Mouse (Mus musculus): ENCODE data around the gene Ssu2.

Gene Ssu2

DNA sequence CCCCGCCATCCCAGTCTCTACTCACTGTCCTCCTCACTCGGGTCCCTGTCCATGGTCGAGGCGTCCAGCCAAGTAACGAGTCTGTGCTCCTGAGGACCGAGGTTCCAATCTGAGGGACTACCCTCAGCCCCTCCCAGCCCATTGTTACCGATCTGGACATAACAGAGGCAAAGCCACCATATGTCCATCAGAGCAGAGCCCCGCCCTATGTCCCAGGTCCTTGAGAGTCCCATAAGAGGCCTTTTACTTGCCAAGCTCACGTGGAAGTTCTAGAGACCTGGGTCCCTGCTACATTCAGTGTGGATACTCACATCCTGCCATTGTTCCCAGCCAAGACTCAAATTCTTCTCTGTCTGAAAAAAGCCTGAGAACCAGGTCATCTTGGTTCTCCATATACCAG is at the start of gene Ssu2:
Gene Ssu2, minus strand, starts transcription at position 77 of the 400 bp plus-strand sequence.
- no peak for DNase-seq (ENCODE audit: low spot score in 2 of 2)

- no peak for DNase-seq (ENCODE audit: low spot score in 2 of 2)
Observed at GRCm38 (mm10) chr6:112426018-112426732, 38.4 kb upstream of the Ssu2 start.

GRCm38 (mm10) chr6:112423746-112424501 is 36.1 kb upstream of the Ssu2 start:
- peak; percentile 32 to 43 for DNase-seq (ENCODE audit: low spot score in 2 of 2)

DNA sequence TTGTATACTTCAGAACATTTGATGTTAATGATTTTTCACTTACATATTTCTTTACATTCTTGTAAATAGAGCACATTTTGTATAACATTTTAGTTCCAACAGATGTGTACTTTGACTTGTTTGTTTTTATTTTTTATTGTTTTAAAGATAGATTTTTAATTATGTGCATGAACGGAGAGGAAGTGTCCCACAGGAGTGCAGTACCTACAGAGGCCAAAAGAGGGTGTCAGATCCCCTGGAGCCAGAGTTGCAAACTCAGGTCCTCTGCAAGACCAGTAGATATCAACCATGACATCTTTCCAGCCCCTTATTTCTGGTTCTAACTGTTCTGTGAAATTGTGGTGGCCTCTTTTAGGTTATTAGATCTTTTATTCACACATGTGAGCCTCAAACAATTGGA is 33.1 kb upstream of the Ssu2 start:
- DNase-seq (ENCODE audit: low spot score in 2 of 2), result no peak

DNA sequence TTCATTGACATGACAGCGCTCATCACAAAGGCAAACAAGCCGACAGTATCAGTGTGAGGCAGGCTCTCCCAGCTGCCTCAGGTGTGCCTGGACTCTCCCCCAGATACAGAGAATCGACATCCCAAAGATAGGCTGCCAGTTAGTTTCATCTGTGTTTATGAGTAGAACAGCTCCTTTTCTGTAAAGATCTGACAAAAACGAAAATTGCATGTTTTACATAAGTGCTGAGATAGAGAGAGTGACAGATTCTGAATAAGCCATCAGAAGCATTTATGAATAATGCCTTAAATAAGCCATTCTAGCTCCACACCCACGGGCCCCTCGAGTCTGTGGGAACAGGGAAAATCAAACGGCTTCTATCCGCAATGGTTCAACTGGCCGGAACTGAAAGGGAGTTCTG is 31.5 kb upstream of the Ssu2 start:
- DNase-seq (ENCODE audit: low spot score in 2 of 2), result peak; percentile 28 to 34

DNA sequence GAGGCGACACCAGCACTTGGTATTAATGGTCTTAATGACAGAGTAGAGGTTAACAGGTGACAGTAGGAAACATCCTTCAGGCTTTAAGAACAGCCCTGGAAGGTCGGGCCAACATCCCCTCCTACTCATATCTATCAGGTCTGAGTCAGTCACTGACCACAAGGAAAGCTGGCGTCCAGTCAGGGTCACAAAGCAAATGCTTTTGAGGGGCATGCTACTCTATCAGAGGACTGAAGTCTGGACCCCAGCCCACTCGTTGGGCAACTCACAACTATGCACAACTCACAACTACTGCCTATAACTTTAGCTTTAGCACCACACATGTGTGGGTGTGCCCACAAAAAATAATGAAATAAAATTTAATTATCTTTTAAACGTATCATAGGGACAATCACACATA is 16.3 kb upstream of the Ssu2 start:
- DNase-seq (ENCODE audit: low spot score in 2 of 2), result no peak

GRCm38 (mm10) chr6:112401953-112402683 is 14.3 kb upstream of the Ssu2 start:
- DNase-seq (ENCODE audit: low spot score in 2 of 2), result peak; percentile 81 to 82

DNA sequence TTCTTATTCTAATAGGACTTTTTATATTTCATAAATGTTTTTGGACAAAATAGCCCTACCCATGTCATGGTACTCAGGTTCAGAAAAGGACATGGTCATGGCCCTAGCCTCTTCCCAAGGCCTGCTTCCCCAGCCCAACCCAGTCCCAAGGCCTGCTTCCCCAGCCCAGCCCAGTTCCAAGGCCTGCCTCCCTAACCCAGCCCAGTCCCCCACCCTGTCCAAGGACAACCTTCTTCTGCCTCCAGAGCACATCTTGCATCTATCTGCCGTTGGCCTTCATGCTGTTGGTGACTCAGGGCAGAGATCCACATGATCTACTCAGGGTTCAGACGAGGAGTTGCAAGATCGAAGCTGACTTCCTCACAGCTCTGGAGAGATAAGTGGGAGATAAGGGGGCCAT is 9.5 kb upstream of the Ssu2 start:
- no peak for DNase-seq (ENCODE audit: low spot score in 2 of 2)

GRCm38 (mm10) chr6:112396352-112396751 is 8.5 kb upstream of the Ssu2 start:
- no peak for DNase-seq (ENCODE audit: low spot score in 2 of 2)

- no peak for DNase-seq (ENCODE audit: low spot score in 2 of 2)
Observed at GRCm38 (mm10) chr6:112388385-112388784, 562 bp upstream of the Ssu2 start.

DNA sequence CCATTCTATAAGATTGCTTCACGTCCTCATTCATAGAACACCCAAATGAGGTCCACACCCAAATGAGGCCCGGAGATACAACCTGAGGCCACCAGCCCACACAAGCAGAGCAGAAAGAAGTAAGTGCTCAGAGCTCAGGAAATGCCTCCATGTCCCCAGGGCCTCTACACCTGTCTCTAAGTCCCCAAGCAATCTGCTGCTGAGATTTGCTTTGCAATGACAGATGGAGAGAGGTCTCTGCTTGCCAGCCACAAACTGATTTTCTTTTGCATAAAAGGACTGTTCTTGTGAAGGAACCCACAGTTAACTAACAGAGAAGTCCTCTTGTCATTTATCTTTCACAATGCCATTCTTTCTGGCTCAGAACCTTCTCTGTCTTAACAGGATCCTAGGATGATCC is 1.6 kb downstream of the Ssu2 start:
- DNase-seq (ENCODE audit: low spot score in 2 of 2), result no peak

GRCm38 (mm10) chr6:112382990-112383685 is 4.7 kb downstream of the Ssu2 start:
- DNase-seq (ENCODE audit: low spot score in 2 of 2), result no peak

- DNase-seq (ENCODE audit: low spot score in 2 of 2), result no peak
Observed at GRCm38 (mm10) chr6:112379054-112379453, 8.8 kb downstream of the Ssu2 start.

GRCm38 (mm10) chr6:112375661-112376392 is 12.0 kb downstream of the Ssu2 start:
- DNase-seq (ENCODE audit: low spot score in 2 of 2), result no peak

DNA sequence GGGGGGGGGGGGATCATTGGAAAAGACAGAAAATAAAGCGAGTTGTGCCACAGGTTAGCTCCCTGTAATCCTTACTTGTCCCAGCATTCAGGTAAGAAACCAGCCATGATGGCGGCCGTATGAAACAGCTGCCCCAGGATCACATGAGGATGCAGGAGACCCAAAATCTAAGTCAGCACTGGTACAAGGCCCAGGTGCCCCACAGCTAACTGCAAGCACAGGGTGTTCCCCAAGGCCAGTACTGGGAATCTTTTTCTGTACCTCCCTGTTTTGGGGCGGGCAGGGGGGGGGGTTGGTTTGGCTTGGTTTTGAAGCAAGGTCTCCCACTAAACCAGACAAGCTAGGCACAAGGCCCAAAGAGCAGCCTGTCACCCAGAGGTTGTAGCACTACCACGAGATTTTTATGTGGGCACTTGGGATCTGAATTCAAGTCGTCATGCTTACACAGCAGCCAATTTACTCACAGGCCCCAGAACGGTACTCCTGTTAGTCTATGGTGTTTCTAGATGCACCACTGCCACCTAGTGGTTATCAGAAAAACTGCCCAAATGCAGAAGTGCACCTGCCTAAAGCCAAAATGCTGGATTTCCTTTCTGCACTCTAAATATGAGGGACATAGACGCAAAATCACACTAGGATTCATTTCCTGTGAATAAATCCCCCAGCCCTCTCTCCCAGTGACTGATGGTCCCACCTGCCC is 13.8 kb downstream of the Ssu2 start:
- peak; percentile 55 to 61 for DNase-seq (ENCODE audit: low spot score in 2 of 2)

GRCm38 (mm10) chr6:112365294-112365693 is 22.5 kb downstream of the Ssu2 start:
- no peak for DNase-seq (ENCODE audit: low spot score in 2 of 2)

DNA sequence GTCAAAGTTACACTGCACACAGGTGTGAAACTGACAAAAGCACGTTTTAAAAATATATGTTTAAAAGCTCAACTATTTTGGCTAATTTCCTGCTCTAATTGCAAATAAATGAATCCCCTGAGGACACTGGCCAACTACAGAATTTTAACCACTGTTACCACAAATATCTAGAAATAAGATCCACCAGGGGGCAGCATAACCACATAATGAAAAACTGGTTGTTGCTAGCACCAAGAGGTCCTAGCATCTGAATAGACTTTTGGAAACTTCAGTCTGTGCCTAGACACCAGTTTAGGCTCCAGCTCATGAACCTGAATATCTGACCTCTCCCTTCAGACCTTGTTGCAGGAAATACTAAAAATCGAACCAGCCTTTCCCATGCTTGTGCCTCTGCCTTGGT is 23.2 kb downstream of the Ssu2 start:
- peak; percentile 37 to 63 for DNase-seq (ENCODE audit: low spot score in 2 of 2)

GRCm38 (mm10) chr6:112362349-112362958 is 25.4 kb downstream of the Ssu2 start:
- peak; percentile 78 to 80 for DNase-seq (ENCODE audit: low spot score in 2 of 2)

DNA sequence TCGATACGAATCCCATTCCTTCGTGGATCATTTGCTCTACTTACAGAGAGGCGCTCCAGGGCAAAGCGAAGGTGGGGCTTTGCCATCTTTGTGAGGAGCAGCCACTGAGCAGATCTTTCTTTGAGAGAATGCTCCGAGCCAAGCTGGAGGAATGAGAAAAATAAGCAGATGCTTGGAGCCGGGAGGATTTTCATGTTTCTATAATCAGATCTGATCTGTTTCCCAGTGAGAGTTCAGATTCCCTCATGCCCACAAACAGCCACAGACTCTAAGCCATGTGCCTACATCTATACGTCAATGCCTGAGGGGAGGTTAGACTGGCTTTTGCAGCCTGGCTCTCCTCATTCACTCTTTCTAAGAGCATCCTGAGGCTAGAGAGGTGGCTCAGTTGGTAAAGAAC is 27.1 kb downstream of the Ssu2 start:
- peak; percentile 28 to 30 for DNase-seq (ENCODE audit: low spot score in 2 of 2)

GRCm38 (mm10) chr6:112359341-112359740 is 28.5 kb downstream of the Ssu2 start:
- DNase-seq (ENCODE audit: low spot score in 2 of 2), result no peak
